Mouse (Mus musculus) brain, embryonic 14.5 days (tissue): ENCODE measurements around the gene 1190002N15Rik. TPM values are rescaled to one million over a fixed set of nuclear protein-coding genes. Genes with fewer than 3 reads are reported as not detected.

ENCODE experiments used
- DNase-seq: peaks from one replicate; pipeline ENCODE4 v3.0.0-alpha.2; 2011; ENCODE audit warnings: low read depth
- CTCF ChIP-seq: fragments of 200-500 bp; IDR thresholded peaks from 2 replicates; pipeline ENCODE4 v1.5.1; 2012; ENCODE audit warnings: inconsistent platforms, mild to moderate bottlenecking, moderate library complexity, borderline replicate concordance; ENCODE audit not compliant: insufficient read depth, insufficient read length; ENCODE audit errors: extremely low read depth
- POLR2A ChIP-seq: fragments of 200-500 bp; IDR thresholded peaks from 2 replicates; pipeline ENCODE4 v1.6.1; 2012; ENCODE audit warnings: mild to moderate bottlenecking, inconsistent platforms, borderline replicate concordance; ENCODE audit not compliant: poor library complexity, insufficient read depth, insufficient read length, severe bottlenecking; ENCODE audit errors: extremely low read depth
- polyA plus RNA-seq: library from polyadenylated mRNA; depleted of rRNA; stranded (reverse); fragments of >200 nt; gene quantifications from 2 replicates; pipeline ENCODE4 v1.2.3, GENCODE M21; 2012; rRNA removed

1190002N15Rik gene
- polyA plus RNA-seq, 1 experiment = 31.0 TPM

- no peak for TF ChIP-seq POLR2A
- TF ChIP-seq CTCF = no peak
- peak; percentile 31 for DNase-seq
Measured at GRCm38 (mm10) chr9:94472963-94473582, 64.8 kb downstream of the 1190002N15Rik start.

DNA sequence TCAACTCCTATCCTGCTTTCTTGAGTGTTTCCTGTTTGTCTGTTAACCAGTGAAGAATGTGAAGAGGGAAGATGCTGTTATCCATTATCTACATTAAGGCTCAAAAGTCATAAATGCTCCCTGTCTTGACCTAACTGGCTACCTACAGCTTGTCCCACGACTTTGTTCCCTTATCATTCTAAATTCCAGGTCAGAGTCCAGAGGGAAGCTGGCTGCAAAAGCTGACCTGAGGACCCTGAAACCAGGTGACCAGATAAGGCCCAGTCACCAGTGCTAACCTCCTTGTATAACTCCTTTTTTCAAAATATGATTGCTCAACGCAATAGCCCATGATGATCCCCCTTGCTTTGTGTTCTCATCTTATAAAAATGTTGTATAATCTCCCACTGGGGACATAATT, 66.4 kb downstream of the 1190002N15Rik start:
- TF ChIP-seq POLR2A (no peak), CTCF (no peak)
- no peak for DNase-seq

Other genes starting within 250 kb of the 1190002N15Rik start
- gene Slc9a9, start 131.8 kb upstream of the 1190002N15Rik start, polyA plus RNA-seq = 4.0 and 5.3 TPM in 2 replicates